Mouse (Mus musculus): ENCODE data around the gene Olfr1201. TPM values are rescaled to one million over a fixed set of nuclear protein-coding genes. Genes with fewer than 3 reads are reported as not detected.

Olfr1201 gene
- polyA plus RNA-seq (2014; fragmentation: Nextera tagmentation; extraction: Ambion mirVana), result not detected in 2 replicates

DNA sequence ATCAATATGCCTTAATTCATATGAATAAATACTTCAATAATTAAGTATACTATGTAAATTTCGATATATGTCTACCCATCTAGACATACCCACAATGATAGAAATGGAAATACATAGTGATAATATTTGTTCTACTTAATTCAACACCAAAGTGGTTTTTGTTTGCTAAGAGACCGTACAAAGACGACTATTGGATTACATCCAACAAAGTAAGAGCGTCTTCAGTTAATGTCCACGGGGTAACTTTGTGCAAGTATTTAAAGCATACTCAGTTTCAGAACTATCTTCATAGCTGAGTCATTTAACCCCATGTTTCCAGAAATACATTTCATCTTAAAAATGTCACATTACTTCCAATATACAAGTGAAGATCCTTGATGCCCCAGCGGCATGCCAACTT, at the start of gene Olfr1201:
Gene Olfr1201, plus strand, starts transcription at position 301 of the 400 bp plus-strand sequence.
- Histone ChIP-seq H3K27me3 (ENCODE audit: control insufficient read depth, insufficient read depth, low read length) (no peaks in the 10 kb centered on the region), H3K36me3 (ENCODE audit: control insufficient read depth, insufficient read depth, low read length) (no peaks in the 10 kb centered on the region), H3K4me2 (replicated peaks; ENCODE audit: low read depth, low read length) (no peak within 1 kb of the TSS), H3K4me1 (ENCODE audit: control insufficient read depth, insufficient read depth, low read length) (no peaks in the 10 kb centered on the region), H3K9ac (replicated peaks; ENCODE audit: low read depth, low read length) (no peak within 1 kb of the TSS), H3K27ac (ENCODE audit: low read length) (no peak within 1 kb of the TSS), H3K4me3 (ENCODE audit: low read depth, low read length) (no peak within 1 kb of the TSS), H3K9me3 (ENCODE audit: control insufficient read depth, low read depth, low read length) (no peaks in the 10 kb centered on the region)
- 78% methylated on average over 6 of the region's 6 CpGs for WGBS
- no peak for ATAC-seq (ENCODE audit: insufficient number of reproducible peaks, insufficient read depth, low FRiP score, low read depth)

DNA sequence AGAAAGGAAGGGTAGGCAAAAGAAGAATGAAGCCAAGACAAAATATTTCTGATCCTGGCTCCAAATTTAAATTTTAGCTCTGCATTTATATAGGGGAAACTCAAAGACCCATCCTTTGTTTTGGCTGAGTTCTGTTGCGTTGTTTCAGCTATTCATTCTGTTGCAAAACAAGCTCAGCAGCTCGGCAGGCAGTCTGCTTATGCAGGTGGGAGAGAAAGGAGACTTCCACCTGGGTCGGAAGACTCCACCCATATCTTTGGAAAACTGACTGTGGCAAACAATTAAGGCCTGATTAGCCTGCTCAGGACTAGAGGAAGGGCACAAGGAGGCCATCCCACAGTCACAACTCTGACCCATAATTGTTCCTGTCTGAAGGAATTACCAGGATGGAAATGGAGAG, 49.5 kb upstream of the Olfr1201 start:
- H3K9ac ChIP-seq (replicated peaks; ENCODE audit: low read depth, low read length), result no peak overlapping the region
- no peak overlapping the region for H3K4me2 ChIP-seq (replicated peaks; ENCODE audit: low read depth, low read length)
- H3K36me3 ChIP-seq (ENCODE audit: control insufficient read depth, insufficient read depth, low read length), result no peaks in the 10 kb centered on the region
- ATAC-seq (ENCODE audit: insufficient number of reproducible peaks, insufficient read depth, low FRiP score, low read depth), result no peak
- no peak overlapping the region for H3K27ac ChIP-seq (ENCODE audit: low read length)
- WGBS, result 75% methylated on average over 3 of the region's 3 CpGs
- no peak overlapping the region for H3K4me3 ChIP-seq (ENCODE audit: low read depth, low read length)
- H3K9me3 ChIP-seq (ENCODE audit: control insufficient read depth, low read depth, low read length), result no peaks in the 10 kb centered on the region
- H3K4me1 ChIP-seq (ENCODE audit: control insufficient read depth, insufficient read depth, low read length), result no peaks in the 10 kb centered on the region
- no peaks in the 10 kb centered on the region for H3K27me3 ChIP-seq (ENCODE audit: control insufficient read depth, insufficient read depth, low read length)

DNA sequence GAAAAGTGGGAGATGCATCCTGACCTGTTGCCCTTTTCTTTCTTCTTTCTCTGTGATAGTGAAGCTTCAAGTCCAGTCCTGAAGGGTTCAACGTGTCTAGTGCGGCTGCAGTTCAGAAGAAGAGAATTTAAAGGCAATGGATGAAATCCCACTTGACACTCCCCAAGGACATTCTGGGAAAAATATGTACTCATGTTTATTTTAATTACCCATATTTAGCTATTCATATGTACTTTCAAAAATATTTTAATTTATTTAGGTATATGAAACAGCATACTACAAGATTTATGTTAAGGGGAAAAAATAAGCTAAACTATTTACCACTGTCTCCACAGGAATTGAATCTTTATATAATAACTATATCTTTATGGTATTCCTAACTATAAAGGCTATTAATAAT, 41.6 kb upstream of the Olfr1201 start, which contains the start of gene Olfr1198:
Gene Olfr1198, minus strand, starts transcription at position 101 of the 400 bp plus-strand sequence.
- H3K4me3 ChIP-seq (ENCODE audit: low read depth, low read length), result no peak within 1 kb of the TSS
- H3K4me1 ChIP-seq (ENCODE audit: control insufficient read depth, insufficient read depth, low read length), result no peaks in the 10 kb centered on the region
- 90% methylated on average over 2 of the region's 2 CpGs for WGBS
- H3K36me3 ChIP-seq (ENCODE audit: control insufficient read depth, insufficient read depth, low read length), result no peaks in the 10 kb centered on the region
- no peak for ATAC-seq (ENCODE audit: insufficient number of reproducible peaks, insufficient read depth, low FRiP score, low read depth)
- H3K4me2 ChIP-seq (replicated peaks; ENCODE audit: low read depth, low read length), result no peak within 1 kb of the TSS
- no peaks in the 10 kb centered on the region for H3K27me3 ChIP-seq (ENCODE audit: control insufficient read depth, insufficient read depth, low read length)
- H3K27ac ChIP-seq (ENCODE audit: low read length), result no peak within 1 kb of the TSS
- no peaks in the 10 kb centered on the region for H3K9me3 ChIP-seq (ENCODE audit: control insufficient read depth, low read depth, low read length)
- no peak within 1 kb of the TSS for H3K9ac ChIP-seq (replicated peaks; ENCODE audit: low read depth, low read length)

GRCm38 (mm10) chr2:88760369-88760768, 32.5 kb upstream of the Olfr1201 start, which contains the start of gene Olfr1199:
Gene Olfr1199, minus strand, starts transcription at chr2:88760469.
- no peak for ATAC-seq (ENCODE audit: insufficient number of reproducible peaks, insufficient read depth, low FRiP score, low read depth)
- H3K9ac ChIP-seq (replicated peaks; ENCODE audit: low read depth, low read length), result no peak within 1 kb of the TSS
- H3K36me3 ChIP-seq (ENCODE audit: control insufficient read depth, insufficient read depth, low read length), result no peaks in the 10 kb centered on the region
- no peaks in the 10 kb centered on the region for H3K27me3 ChIP-seq (ENCODE audit: control insufficient read depth, insufficient read depth, low read length)
- no peaks in the 10 kb centered on the region for H3K4me1 ChIP-seq (ENCODE audit: control insufficient read depth, insufficient read depth, low read length)
- no peak within 1 kb of the TSS for H3K4me2 ChIP-seq (replicated peaks; ENCODE audit: low read depth, low read length)
- no peak within 1 kb of the TSS for H3K4me3 ChIP-seq (ENCODE audit: low read depth, low read length)
- H3K9me3 ChIP-seq (ENCODE audit: control insufficient read depth, low read depth, low read length), result no peaks in the 10 kb centered on the region
- H3K27ac ChIP-seq (ENCODE audit: low read length), result no peak within 1 kb of the TSS
- WGBS, result 91% methylated on average over 2 of the region's 2 CpGs

DNA sequence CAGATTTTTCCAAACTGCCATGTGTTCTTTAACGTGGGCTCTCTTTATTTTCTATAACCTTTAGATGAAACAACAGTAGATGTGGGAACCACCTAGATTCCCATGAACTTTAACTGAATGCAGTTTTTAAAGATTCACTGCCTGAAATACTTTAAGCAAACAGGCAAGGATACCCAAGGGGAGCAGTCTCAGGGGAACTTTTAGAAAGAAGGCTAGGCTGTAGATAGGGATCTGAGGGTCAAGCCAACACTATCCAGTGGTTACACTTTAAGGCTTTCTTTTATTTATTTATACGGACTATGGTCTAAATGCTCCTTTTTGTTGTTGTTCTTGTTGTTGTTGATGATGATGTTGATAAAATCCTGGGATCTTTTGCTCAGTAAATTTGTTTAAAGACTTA, 22.4 kb upstream of the Olfr1201 start, which contains the start of gene Olfr1200:
Gene Olfr1200, minus strand, starts transcription at position 101 of the 400 bp plus-strand sequence.
- Histone ChIP-seq H3K27me3 (ENCODE audit: control insufficient read depth, insufficient read depth, low read length) (no peaks in the 10 kb centered on the region), H3K27ac (ENCODE audit: low read length) (no peak within 1 kb of the TSS), H3K4me2 (replicated peaks; ENCODE audit: low read depth, low read length) (no peak within 1 kb of the TSS), H3K36me3 (ENCODE audit: control insufficient read depth, insufficient read depth, low read length) (no peaks in the 10 kb centered on the region), H3K9ac (replicated peaks; ENCODE audit: low read depth, low read length) (no peak within 1 kb of the TSS), H3K9me3 (ENCODE audit: control insufficient read depth, low read depth, low read length) (no peaks in the 10 kb centered on the region), H3K4me3 (ENCODE audit: low read depth, low read length) (no peak within 1 kb of the TSS), H3K4me1 (ENCODE audit: control insufficient read depth, insufficient read depth, low read length) (no peaks in the 10 kb centered on the region)
- 85% methylated on average over 2 of the region's 2 CpGs for WGBS
- ATAC-seq (ENCODE audit: insufficient number of reproducible peaks, insufficient read depth, low FRiP score, low read depth), result no peak

DNA sequence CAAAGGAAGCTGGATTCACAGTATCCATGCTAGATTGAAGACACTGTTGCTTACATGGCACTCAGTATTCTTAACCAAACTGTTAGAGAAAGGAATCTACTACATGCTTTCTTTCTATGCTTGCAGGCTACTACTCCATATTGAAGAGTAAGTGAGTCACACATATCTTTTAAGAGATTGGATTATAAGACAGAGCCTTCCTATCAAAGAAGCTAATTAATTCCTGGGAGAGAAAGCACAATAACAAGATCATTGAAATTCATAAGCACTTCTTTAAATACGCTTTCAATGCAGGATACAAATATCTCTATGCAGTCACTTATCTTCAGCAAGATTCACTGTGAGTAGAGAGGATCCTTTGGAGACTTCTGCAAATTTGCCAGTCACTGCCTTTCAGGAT, 21.4 kb downstream of the Olfr1201 start, which contains the start of gene Olfr1202:
Gene Olfr1202, plus strand, starts transcription at position 301 of the 400 bp plus-strand sequence.
- Histone ChIP-seq H3K36me3 (ENCODE audit: control insufficient read depth, insufficient read depth, low read length) (no peaks in the 10 kb centered on the region), H3K9me3 (ENCODE audit: control insufficient read depth, low read depth, low read length) (no peaks in the 10 kb centered on the region), H3K4me2 (replicated peaks; ENCODE audit: low read depth, low read length) (no peak within 1 kb of the TSS), H3K9ac (replicated peaks; ENCODE audit: low read depth, low read length) (no peak within 1 kb of the TSS), H3K27ac (ENCODE audit: low read length) (no peak within 1 kb of the TSS), H3K4me3 (ENCODE audit: low read depth, low read length) (no peak within 1 kb of the TSS), H3K4me1 (ENCODE audit: control insufficient read depth, insufficient read depth, low read length) (no peaks in the 10 kb centered on the region), H3K27me3 (ENCODE audit: control insufficient read depth, insufficient read depth, low read length) (no peaks in the 10 kb centered on the region)
- no peak for ATAC-seq (ENCODE audit: insufficient number of reproducible peaks, insufficient read depth, low FRiP score, low read depth)
- 77% methylated on average over 1 of the region's 1 CpGs for WGBS

DNA sequence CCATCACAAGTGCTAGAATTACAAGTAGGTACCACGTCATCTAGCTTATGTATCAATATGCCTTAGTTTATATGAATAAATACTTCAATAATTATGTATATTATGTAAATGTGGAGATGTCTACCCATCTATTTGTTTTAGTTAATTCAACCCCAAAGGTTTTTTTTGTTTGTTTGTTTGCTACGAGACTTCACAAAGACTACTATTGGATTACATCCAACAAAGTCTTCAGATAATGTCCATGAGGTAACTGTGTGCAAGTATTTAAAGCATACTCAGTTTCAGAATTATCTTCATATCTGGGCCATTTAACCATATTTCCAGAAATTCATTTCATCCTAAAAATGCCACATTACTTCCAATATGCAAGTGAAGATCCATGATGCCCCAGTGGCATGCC, 36.6 kb downstream of the Olfr1201 start, which contains the start of gene Olfr1205:
Gene Olfr1205, plus strand, starts transcription at position 301 of the 400 bp plus-strand sequence.
- Histone ChIP-seq H3K4me3 (ENCODE audit: low read depth, low read length) (no peak within 1 kb of the TSS), H3K4me2 (replicated peaks; ENCODE audit: low read depth, low read length) (no peak within 1 kb of the TSS), H3K27ac (ENCODE audit: low read length) (no peak within 1 kb of the TSS), H3K9ac (replicated peaks; ENCODE audit: low read depth, low read length) (no peak within 1 kb of the TSS), H3K9me3 (ENCODE audit: control insufficient read depth, low read depth, low read length) (no peaks in the 10 kb centered on the region), H3K36me3 (ENCODE audit: control insufficient read depth, insufficient read depth, low read length) (no peaks in the 10 kb centered on the region), H3K4me1 (ENCODE audit: control insufficient read depth, insufficient read depth, low read length) (no peaks in the 10 kb centered on the region), H3K27me3 (ENCODE audit: control insufficient read depth, insufficient read depth, low read length) (no peaks in the 10 kb centered on the region)
- 88% methylated on average over 2 of the region's 2 CpGs for WGBS
- no peak for ATAC-seq (ENCODE audit: insufficient number of reproducible peaks, insufficient read depth, low FRiP score, low read depth)

DNA sequence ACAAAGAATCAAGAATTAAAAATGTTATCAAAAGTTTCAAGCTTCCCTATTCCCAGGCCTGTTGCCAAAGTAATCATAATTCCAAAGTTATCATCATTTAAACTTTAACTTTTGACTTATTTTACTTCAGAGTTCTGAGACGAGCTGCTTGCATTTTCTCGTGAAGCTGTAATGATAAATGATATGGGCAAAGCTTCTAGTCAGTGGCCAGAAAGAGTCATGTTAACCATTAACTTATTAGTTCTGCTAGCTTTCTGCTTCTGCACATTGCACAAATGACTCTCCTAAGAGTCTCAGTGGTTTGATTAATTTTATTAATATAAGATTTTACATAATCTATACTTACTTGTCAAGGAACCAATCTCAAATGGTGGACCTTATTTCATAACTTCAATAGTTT, 45.6 kb downstream of the Olfr1201 start:
- no peaks in the 10 kb centered on the region for H3K9me3 ChIP-seq (ENCODE audit: control insufficient read depth, low read depth, low read length)
- no peak overlapping the region for H3K9ac ChIP-seq (replicated peaks; ENCODE audit: low read depth, low read length)
- H3K4me1 ChIP-seq (ENCODE audit: control insufficient read depth, insufficient read depth, low read length), result no peaks in the 10 kb centered on the region
- H3K4me2 ChIP-seq (replicated peaks; ENCODE audit: low read depth, low read length), result no peak overlapping the region
- ATAC-seq (ENCODE audit: insufficient number of reproducible peaks, insufficient read depth, low FRiP score, low read depth), result no peak
- no peaks in the 10 kb centered on the region for H3K27me3 ChIP-seq (ENCODE audit: control insufficient read depth, insufficient read depth, low read length)
- WGBS, result 30% methylated on average over 2 of the region's 2 CpGs
- H3K27ac ChIP-seq (ENCODE audit: low read length), result no peak overlapping the region
- no peaks in the 10 kb centered on the region for H3K36me3 ChIP-seq (ENCODE audit: control insufficient read depth, insufficient read depth, low read length)
- no peak overlapping the region for H3K4me3 ChIP-seq (ENCODE audit: low read depth, low read length)
